Mouse (Mus musculus): ENCODE data around the gene 4930579G24Rik. TPM values are rescaled to one million over a fixed set of nuclear protein-coding genes. Genes with fewer than 3 reads are reported as not detected.

Gene 4930579G24Rik
- polyA plus RNA-seq (2017; shearing (Covaris generic)), result 8.5 TPM

DNA sequence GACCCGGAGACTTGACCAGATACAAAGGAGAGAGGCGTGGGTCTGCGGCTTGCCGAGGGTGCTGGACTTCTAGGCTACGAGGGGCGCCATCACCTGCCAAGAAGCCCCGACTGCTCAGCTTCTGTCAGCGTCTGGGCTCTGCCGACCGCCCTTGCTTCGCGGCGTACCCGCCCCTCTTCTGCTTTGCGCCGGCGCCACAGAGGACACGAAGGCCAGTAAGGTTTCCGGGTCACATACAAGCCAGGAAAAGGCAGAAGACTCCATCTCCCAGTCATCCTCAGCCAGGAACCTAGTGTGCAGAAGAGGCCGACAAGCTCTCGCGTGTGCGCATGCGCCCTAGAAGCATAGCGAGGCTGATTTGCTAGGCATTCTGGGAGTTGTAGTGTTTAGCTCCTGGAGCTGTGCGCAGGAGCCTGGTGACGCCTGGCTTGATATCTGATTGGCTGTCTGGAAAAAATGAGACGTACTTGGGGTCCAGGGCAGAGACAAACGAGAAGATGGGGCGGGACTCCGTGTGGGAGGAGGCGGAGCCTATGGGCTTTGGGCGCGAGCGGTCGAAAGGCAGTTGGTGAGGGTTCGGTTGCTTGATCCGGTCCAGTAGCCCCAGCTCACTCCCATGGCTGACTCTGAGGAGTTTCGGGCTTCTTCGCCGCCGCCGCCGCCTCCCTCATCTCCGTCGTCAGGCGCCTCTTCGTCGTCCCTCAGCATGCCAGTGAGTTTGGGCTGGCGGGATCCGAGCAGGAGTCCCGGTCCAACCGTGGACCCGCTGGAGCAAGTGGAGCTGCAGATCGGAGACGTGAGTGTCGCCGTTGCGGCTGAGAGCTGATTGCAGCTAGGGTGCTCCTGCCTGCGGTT lies at the start of gene 4930579G24Rik:
Gene 4930579G24Rik (plus strand): TSS at position 519 of the 855 bp plus-strand sequence.

GRCm38 (mm10) chr3:79590863-79591792 lies 37.8 kb upstream of the 4930579G24Rik start, which contains the start of gene Ppid:
Gene Ppid (plus strand): TSS chr3:79591342.

GRCm38 (mm10) chr3:79629416-79629730 lies 494 bp downstream of the 4930579G24Rik start, which contains the start of gene Etfdh:
Gene Etfdh (minus strand): TSS chr3:79629500.

Other genes starting within 250 kb of the 4930579G24Rik start
- gene Fnip2, start 61.3 kb upstream of the 4930579G24Rik start, polyA plus RNA-seq (2017; shearing (Covaris generic)), result 0.51 TPM
- gene Ppid, start 37.7 kb upstream of the 4930579G24Rik start, polyA plus RNA-seq (2017; shearing (Covaris generic)), result 126 TPM
- gene Etfdh, start 421 bp downstream of the 4930579G24Rik start, polyA plus RNA-seq (2017; shearing (Covaris generic)), result 50.0 TPM
- not detected for gene Rxfp1, start 108.8 kb downstream of the 4930579G24Rik start, polyA plus RNA-seq (2017; shearing (Covaris generic))
- gene Tmem144, start 223.7 kb downstream of the 4930579G24Rik start, polyA plus RNA-seq (2017; shearing (Covaris generic)), result 0.73 TPM